Mouse (Mus musculus) kidney, adult 8-10 months (tissue): ENCODE results near the gene L3mbtl2.

Source experiments
- DNase-seq, 2 experiments: peaks; one replicate each; pipeline ENCODE4 v3.0.0; 2022

L3mbtl2 gene

DNA sequence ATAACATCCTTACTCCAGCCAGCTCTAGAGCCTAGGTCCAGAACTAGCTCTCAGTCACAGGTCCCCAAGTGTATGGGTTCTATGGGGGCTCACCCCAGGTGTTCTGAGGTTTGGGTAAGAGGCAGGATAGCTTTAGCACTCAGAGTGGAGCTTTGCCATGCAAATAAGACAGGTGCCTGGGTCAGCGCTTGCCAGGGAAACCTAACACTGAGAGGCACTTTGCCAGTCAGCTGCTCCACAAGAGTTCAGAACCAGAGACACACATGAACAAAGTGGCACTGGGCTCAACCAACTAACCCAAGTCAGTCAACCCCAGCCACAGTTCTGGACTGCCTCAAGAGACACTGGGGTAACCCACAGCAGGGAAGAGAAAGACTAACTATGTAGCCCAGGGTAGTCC, 46.0 kb downstream of the L3mbtl2 start:
- no peak for DNase-seq

- no peak for DNase-seq
Measured at GRCm38 (mm10) chr15:81710801-81711200, 47.1 kb downstream of the L3mbtl2 start.

DNA sequence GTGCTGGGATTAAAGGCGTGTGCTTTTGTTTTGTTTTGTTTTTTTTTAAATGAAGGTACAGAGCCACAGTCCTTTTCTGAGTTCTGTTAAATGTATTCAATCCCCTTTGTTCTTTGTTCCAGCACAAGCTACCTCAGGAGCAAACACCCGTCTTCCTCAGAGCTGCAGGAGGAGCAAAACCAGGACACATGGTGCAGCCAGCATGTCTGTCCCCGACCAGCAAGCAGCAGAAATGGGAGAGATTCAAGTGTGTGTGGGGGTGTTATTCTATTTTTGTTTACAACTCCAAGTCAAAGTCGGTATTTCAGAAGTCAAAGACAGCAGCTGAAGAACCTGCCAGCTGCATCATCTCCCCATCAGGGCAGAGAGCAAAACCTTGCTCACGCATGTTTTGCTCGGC, 50.1 kb downstream of the L3mbtl2 start:
- DNase-seq = no peak

DNA sequence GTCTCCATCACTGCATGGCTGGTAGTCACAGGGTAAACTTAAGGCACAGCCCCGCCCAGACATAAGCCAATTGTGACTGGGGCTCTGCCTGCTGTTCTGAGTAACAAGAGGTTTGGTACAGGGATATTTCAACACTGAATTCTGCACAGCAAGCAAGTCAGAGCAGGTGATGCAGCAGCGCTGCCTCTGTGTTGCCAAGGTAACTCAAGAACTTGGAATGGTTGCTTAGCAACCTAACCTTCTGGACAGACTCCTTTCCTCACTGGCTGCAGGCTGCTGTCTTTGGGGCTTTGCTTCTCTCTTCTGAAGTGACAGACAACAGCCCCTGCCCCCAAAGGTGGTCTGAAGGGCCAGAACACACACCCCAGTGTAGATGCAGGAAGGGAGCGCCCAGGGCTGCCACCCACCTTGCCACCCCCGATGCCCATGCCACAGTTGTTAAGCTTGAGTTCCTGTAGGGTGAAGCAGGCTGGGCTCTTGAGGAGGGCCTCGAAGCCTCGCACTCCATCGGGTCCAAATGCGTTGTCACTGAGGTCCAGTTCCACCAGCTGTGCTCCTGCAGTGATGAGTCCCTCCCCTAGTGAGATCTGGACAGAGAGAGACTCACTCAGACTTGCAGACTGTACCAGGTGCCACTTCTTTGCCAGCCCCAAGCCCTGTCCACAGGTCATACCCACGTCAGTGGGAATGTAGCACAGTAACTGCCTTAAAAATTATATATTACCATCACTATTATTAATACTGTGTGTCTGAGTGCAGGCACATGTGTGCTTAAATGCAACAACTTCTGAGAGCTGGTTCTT, 54.8 kb downstream of the L3mbtl2 start:
- DNase-seq = no peak

DNA sequence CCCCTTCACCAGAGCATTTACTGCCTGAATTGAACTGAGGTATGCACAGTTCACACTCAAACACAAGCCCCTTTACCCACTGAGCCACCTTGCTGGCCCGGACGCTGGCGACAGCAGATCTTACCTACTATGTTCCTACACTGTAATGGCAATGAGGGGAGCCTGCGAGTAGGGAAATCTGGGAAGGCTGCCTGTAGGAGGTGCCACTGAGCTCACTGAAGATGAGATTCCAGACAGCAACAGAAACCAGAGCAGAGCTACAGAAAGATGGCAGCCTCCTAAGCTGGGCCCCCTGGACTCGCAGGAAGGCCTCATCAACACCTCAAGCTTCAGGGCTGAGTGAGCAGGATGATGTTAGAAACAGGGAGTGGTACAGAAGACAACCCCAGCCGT, 55.4 kb downstream of the L3mbtl2 start:
- no peak for DNase-seq

- no peak for DNase-seq
Measured at GRCm38 (mm10) chr15:81722361-81722760, 58.7 kb downstream of the L3mbtl2 start.

DNA sequence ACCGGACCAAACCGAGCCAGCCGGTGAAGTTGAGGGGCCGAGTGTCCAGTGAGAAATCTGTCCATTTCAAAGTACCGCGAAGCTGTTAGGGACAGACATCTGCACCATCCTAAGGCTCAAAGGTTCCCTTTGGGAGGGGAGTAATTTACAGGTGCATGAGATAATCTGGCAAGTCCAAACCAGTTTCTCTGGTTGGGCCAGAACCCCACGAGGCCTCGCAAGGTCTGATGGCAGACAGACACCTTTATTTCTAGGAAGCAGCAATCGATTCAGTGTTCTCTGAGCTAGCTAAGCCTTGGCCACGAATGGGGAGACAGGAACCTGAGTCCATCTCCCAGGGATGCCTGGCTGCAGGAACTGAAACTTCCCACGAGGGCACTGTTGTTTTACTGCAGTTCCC, 60.0 kb downstream of the L3mbtl2 start:
- DNase-seq = no peak

GRCm38 (mm10) chr15:81725965-81726364, 62.3 kb downstream of the L3mbtl2 start:
- DNase-seq = no peak

GRCm38 (mm10) chr15:81729241-81729791, 65.6 kb downstream of the L3mbtl2 start:
- DNase-seq = peak; percentile 24 to 36

DNA sequence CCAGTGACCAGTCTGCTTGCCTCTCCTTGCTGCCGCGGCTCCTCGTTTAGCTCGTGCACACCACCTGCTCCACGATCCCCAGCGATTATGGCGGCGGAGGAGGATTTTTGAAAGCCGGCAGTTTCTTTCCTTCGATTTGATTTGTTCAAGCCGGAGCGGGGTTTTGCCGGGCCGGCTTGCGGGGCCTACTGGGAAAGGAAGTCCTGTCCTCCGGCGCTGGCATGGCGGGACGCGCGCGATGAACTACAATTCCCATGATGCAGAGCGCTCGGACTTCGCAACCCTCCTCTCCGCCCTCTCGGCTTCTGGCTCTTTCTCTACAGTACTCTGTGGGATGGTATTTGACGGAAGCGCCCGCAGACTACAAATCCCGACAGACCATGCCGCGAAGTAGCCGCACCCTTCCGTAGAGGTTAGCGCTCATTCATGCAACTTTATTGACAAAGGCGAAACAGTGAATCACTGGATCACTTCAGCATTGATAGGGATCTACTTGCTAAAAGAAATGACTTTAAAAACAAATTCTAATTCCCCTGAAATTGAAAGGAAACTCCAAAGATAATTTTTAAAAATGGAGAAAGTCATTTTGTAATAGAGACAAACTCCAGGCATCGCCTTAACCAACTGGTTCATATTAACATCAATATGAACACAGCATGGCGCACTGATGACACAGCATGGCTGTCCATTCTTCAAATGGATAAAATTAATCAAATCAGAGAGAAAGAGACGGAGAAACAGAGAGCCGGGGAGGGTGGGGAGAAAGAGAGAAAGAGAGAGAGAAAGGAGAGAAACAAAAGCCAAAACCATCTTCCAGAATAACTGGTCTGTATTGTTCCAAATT, 66.3 kb downstream of the L3mbtl2 start:
- peak; percentile 99 for DNase-seq

- DNase-seq = no peak
Measured at GRCm38 (mm10) chr15:81735075-81735474, 71.4 kb downstream of the L3mbtl2 start.
